Mouse (Mus musculus): ENCODE measurements around the gene Synj2.

DNA sequence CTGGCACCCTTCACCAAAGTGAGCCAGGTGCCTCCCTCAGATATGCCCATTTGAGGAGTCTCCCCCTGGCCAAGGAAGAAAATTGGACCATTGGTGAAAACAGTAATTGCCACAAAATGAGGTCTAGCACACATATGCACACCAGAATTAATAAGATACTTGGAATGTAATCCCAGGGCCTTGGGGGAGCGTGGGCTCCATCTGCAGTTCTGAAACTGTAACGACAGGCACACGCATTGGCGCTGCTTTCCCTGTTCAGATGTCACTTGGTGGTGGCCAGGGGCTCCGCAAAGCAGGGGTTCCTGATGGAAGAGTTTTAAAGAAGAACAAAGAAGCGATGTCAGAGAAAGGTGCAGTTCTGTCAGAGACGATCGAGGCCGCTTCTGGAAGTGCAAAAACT lies 17.8 kb upstream of the Synj2 start:
- no peak for TF ChIP-seq POLR2A (IDR thresholded peaks at IDR 0.05; ENCODE audit: borderline replicate concordance, control insufficient read depth, low read depth, low read length)
- peak; percentile 52 for TF ChIP-seq CTCF (IDR thresholded peaks at IDR 0.05; ENCODE audit: control insufficient read depth, insufficient read depth, low read length)

All from bone marrow, adult 2 months (tissue).